Mouse (Mus musculus) lung, postnatal 25 days (tissue): ENCODE data around the gene Vmn1r208.
"Not testable (repeated sequence)": the region's sequence is repeated elsewhere in the genome, so short reads cannot be mapped to it uniquely, and the experiment has no call there.

Experiments used
- DNase-seq: peaks from one replicate; pipeline ENCODE4 v3.0.0; 2022; ENCODE audit warnings: low spot score

The Vmn1r208 gene

DNA sequence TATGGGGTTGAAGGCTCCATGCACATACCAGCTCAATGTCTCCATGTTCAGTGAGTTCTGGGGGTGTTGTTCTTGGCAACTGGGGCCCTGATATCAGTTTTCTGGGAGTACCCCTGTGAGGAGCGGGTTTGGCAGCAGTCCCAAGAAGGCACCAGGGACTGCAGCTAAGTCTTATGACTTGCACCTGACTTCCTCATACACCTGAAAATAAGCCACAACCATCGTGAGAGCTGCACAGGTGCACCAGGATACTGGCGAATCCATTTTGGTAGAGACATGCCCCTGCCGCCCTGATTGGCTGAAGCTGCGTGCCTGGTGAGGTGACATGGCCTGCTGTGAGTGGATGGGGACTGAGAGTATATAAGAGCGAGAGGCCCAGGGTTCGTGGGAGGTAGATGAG lies at the start of gene Vmn1r208:
Vmn1r208 (minus strand) TSS at position 101 of the 400 bp plus-strand sequence.
- DNase-seq = not testable (repeated sequence)

DNA sequence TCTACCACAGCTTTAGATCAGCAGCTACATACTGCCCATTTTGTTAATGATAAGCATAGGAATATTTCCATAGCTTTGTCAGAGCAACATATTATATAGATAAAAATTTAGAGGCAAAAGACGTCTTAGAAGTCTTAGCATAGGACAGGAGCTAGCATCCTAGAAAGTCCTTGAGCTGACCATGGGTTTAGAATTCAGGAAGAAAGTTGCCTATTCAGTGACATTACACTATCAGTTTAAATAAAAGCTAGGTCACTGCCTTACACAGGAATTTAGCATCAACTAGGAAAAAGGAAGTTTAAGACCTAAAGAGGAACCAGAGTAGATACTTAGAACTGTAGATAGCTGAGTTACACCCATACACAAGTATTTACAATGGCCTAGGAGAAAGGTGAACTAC lies 44.4 kb upstream of the Vmn1r208 start:
- DNase-seq = not testable (repeated sequence)

GRCm38 (mm10) chr13:22809582-22809981 lies 32.4 kb upstream of the Vmn1r208 start, which contains the start of gene Vmn1r209:
Gene Vmn1r209 (minus strand): TSS chr13:22809682.
- not testable (repeated sequence) for DNase-seq

DNA sequence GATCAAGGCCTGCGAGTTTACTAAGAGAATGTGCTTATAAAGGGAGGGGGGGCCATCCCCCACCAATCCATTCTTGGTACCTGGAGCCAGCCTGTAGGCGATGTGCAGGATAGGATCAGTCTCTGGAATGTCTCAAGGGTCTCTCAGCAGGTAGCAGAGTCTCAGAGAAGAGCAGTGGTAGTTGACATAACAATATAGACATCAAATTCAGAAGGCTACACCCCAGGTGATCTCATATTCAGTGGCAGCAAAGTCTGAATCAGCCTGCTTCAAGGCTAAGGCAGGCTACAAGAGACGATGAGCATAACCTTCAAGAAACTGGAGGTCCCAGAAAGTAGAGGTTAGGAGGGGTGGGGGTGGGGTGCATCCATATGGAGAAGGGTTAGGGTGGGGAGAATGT lies 10.9 kb upstream of the Vmn1r208 start:
- DNase-seq = not testable (repeated sequence)

DNA sequence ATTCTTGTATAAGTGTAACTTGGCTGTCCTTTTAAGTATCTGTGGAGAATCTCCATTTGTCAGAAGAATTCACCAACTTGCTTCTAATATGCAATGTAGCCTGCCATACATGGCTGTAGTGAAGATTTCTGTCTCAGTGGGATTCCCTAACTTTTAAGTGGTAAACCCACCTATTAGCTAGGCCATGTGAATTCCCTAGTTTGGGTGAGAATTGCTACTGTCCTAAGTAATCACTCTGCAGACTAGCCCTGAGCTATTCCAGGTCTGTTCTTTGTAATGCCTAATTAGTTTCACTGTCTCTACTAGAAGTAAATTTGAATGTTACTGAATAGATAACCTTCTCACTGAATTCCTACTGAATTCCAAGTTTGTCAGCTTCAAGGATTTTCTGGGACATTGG lies 7.0 kb upstream of the Vmn1r208 start:
- DNase-seq = not testable (repeated sequence)

DNA sequence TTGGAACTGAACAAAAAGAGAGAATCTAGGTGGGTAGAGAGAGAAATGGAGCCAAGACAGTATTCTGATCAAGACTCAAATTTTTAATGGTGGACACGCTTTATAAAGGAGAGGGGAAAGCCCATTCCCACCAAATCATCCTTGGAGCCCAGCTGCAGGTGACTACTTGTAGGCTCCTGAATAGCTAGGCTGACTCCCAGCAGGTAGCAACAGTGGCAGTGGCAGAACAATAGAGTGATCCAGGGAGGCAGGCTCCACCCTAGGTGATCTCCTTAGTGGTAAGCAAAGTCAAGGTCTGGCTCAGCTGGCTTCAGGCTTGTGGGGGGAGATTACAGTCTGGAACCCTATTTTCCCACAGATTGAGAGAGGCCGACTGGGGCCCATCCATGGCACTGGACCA lies 5.6 kb downstream of the Vmn1r208 start:
- DNase-seq = not testable (repeated sequence)

DNA sequence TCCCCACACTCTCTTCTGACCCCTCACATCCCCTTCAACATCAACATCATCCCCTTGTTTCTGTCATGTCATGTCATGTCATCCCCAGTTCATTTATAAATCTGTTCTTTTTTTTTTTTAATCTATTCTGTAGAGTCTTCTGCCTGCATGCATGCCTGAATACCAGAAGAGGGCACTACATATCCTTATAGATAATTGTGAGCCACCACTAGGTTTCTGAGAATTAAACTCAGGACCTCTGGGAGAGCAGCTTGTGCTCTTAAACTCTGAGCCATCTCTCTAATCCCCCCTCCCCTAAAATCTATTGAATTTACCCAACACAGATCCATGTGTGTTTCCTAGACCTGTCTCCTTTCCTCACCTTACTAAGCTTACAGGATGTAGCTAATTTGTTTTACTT lies 29.7 kb downstream of the Vmn1r208 start:
- no peak for DNase-seq

- not testable (repeated sequence) for DNase-seq
Observed at GRCm38 (mm10) chr13:22729529-22729928, 47.7 kb downstream of the Vmn1r208 start, which contains the start of gene Vmn1r207-ps. Gene Vmn1r207-ps (minus strand): TSS chr13:22729629.
